ENCODE assay signal across 9 mouse cellular contexts in genomic region chr9:60756866-60757740, GRCm38 (mm10). TPM values are rescaled to one million over a fixed set of nuclear protein-coding genes. Genes with fewer than 3 reads are reported as not detected.
DNase-seq lines count a peak whose midpoint lies in the region; ATAC-seq and TF ChIP-seq lines count a peak whose summit lies in the region.
"Had no signal": no experiment of that assay in that cellular context is flagged by ENCODE, and none has a peak within 500 bp of the region (broad histone marks: within the 10 kb centered on the region; RNA-seq: fewer than 3 reads in every experiment).

No protein-coding gene starts in this region.

- TF ChIP-seq CTCF in kidney, postnatal 0 days (IDR thresholded peaks at IDR 0.05; ENCODE audit: low read depth) = no peak
- TF ChIP-seq CTCF in heart, adult 2 months (IDR thresholded peaks at IDR 0.05) = no peak

- intact Hi-C loops in heart, adult 2 months (cut with DNase I) = loop anchor here (1.0 to 2.0 kb wide), 2 partner anchors 38 to 101 kb away; partner anchors contain the start of gene Uaca

- H3K36me3 ChIP-seq in kidney, postnatal 0 days (ENCODE audit: insufficient read depth, low read length) = no peaks in the 10 kb centered on the region
- H3K36me3 ChIP-seq in heart, adult 2 months (ENCODE audit: control insufficient read depth, insufficient read depth, low read length) = no peaks in the 10 kb centered on the region
- no peaks in the 10 kb centered on the region for H3K36me3 ChIP-seq in heart, embryonic 13.5 days
- H3K36me3 ChIP-seq: neural tube, embryonic 12.5 days had no signal

- H3K9ac ChIP-seq in kidney, postnatal 0 days (ENCODE audit: low read depth, low read length) = no peak overlapping the region
- no peak overlapping the region for H3K9ac ChIP-seq in heart, adult 2 months (ENCODE audit: low read depth, low read length)
- H3K9ac ChIP-seq in heart, embryonic 13.5 days = 0 out of 2 replicates have a peak overlapping the region, but pooled peaks have one; percentile 42
- H3K9ac ChIP-seq: neural tube, embryonic 12.5 days had no signal

- no peaks in the 10 kb centered on the region; the same call in 1 of the 2 replicates for H3K4me1 ChIP-seq in kidney, postnatal 0 days (replicated peaks; ENCODE audit: insufficient read depth, low read length)
- peaks cover 13% of the 10 kb centered on the region for H3K4me1 ChIP-seq in heart, adult 2 months (ENCODE audit: control insufficient read depth, insufficient read depth, low read length)
- peaks cover 36% of the 10 kb centered on the region for H3K4me1 ChIP-seq in heart, embryonic 13.5 days

- no peaks in the 10 kb centered on the region for H3K79me2 ChIP-seq in heart, adult 2 months (replicated peaks; ENCODE audit: control insufficient read depth, insufficient read depth, low read length)

- H3K4me2 ChIP-seq in kidney, postnatal 0 days (ENCODE audit: low read length) = no peak overlapping the region
- H3K4me2 ChIP-seq in heart, embryonic 13.5 days = peak overlapping the region; percentile 18
- H3K4me2 ChIP-seq: neural tube, embryonic 12.5 days had no signal

- ATAC-seq in kidney, postnatal 0 days (replicated peaks; ENCODE audit: low FRiP score, low read depth) = no peak
- ATAC-seq in heart, embryonic 13.5 days (ENCODE audit: extremely low read depth, insufficient number of reproducible peaks, low FRiP score, low TSS enrichment) = no peak

- no peak for TF ChIP-seq EP300 in heart, adult 2 months (IDR thresholded peaks at IDR 0.05; ENCODE audit: insufficient read depth, low read depth, low read length)

- 68% methylated on average over 15 of the region's 15 CpGs for WGBS in kidney, postnatal 0 days
- WGBS in heart, adult 2 months = 69% methylated on average over 15 of the region's 15 CpGs
- 52% methylated on average over 15 of the region's 15 CpGs for WGBS in heart, embryonic 13.5 days

- DNase-seq in kidney, postnatal 0 days (ENCODE audit: low spot score) = no peak
- no peak for DNase-seq in kidney, postnatal 14 days
- peak; percentile 51 to 60 for DNase-seq in heart, adult 2 months
- DNase-seq in lung, postnatal 10 days = peak; percentile 51
- no peak for DNase-seq in layer of hippocampus, adult 9-11 months
- no peak for DNase-seq in layer of hippocampus, postnatal 25 days (ENCODE audit: extremely low spot score in 1 of 2, low spot score in 1 of 2)

- H3K9me3 ChIP-seq in kidney, postnatal 0 days (replicated peaks; ENCODE audit: low read length) = no peaks in the 10 kb centered on the region
- H3K9me3 ChIP-seq in heart, embryonic 13.5 days = 0 out of 2 replicates have a peak, but pooled peaks cover 2% of the 10 kb centered on the region
- H3K9me3 ChIP-seq: neural tube, embryonic 12.5 days had no signal

- no peaks in the 10 kb centered on the region for H3K27me3 ChIP-seq in kidney, postnatal 0 days (ENCODE audit: insufficient read depth, low read length)
- no peaks in the 10 kb centered on the region for H3K27me3 ChIP-seq in heart, adult 2 months (ENCODE audit: control insufficient read depth, insufficient read depth, low read length)
- no peaks in the 10 kb centered on the region for H3K27me3 ChIP-seq in heart, embryonic 13.5 days (replicated peaks)
- H3K27me3 ChIP-seq: neural tube, embryonic 12.5 days had no signal

- no peak for TF ChIP-seq POLR2A in heart, adult 2 months (IDR thresholded peaks at IDR 0.05; ENCODE audit: insufficient read depth, low read depth, low read length)

- peak overlapping the region; percentile 51 for H3K27ac ChIP-seq in kidney, postnatal 0 days
- H3K27ac ChIP-seq in heart, adult 2 months = peak overlapping the region; percentile 56
- H3K27ac ChIP-seq in heart, embryonic 13.5 days (replicated peaks) = peak overlapping the region; percentile 86
- H3K27ac ChIP-seq: neural tube, embryonic 12.5 days had no signal

- H3K4me3 ChIP-seq in kidney, postnatal 0 days (replicated peaks; ENCODE audit: low read depth, low read length) = no peak overlapping the region
- no peak overlapping the region for H3K4me3 ChIP-seq in heart, adult 2 months
- no peak overlapping the region for H3K4me3 ChIP-seq in heart, embryonic 13.5 days
- H3K4me3 ChIP-seq: neural tube, embryonic 12.5 days had no signal

RNA-seq across cellular contexts. Expression of gene Uaca, which starts 37.2 kb away (rescaled TPM):
- 26.9 and 30.5 TPM in 2 replicates for polyA plus RNA-seq in kidney, postnatal 0 days (2015; fragmentation: Nextera tagmentation; extraction: Ambion mirVana)
- total RNA-seq in heart, adult 2 months (2021) = 10 to 100 TPM; 42.7 to 53.5 TPM
- polyA plus RNA-seq in heart, adult 2 months (2012; rRNA removed) = 10.6 and 14.8 TPM in 2 replicates
- polyA plus RNA-seq in heart, embryonic 13.5 days (2015; fragmentation: Nextera tagmentation; extraction: Ambion mirVana) = 25.8 and 27.3 TPM in 2 replicates
- total RNA-seq in layer of hippocampus, postnatal 25 days (2021) = 1 to 10 TPM; 6.6 to 8.6 TPM

RNA-seq across cellular contexts. Expression of gene Larp6, which starts 44.3 kb away (rescaled TPM):
- 2.1 and 2.4 TPM in 2 replicates for polyA plus RNA-seq in kidney, postnatal 0 days (2015; fragmentation: Nextera tagmentation; extraction: Ambion mirVana)
- total RNA-seq in heart, adult 2 months (2021) = 1 to 10 TPM; 1.7 to 1.9 TPM
- 0.94 and 1.5 TPM in 2 replicates for polyA plus RNA-seq in heart, adult 2 months (2012; rRNA removed)
- polyA plus RNA-seq in heart, embryonic 13.5 days (2015; fragmentation: Nextera tagmentation; extraction: Ambion mirVana) = 0.69 and 0.94 TPM in 2 replicates
- 10 to 100 TPM; 36.2 to 38.6 TPM for total RNA-seq in layer of hippocampus, postnatal 25 days (2021)
- total RNA-seq: megakaryocyte, adult 5-6 weeks had no signal

Comparison
In these comparisons a context has a peak if more than half of its experiments do, and no peak if none do; other contexts are left out.
1. DNase-seq: peak in heart, adult 2 months (2 of 2) and lung, postnatal 10 days (single experiment); none in kidney, postnatal 0 days (single experiment), kidney, postnatal 14 days (single experiment), layer of hippocampus, adult 9-11 months (single experiment) and layer of hippocampus, postnatal 25 days (0 of 2).
2. Peak in every context shown above with its lines, with median percentiles within 50 percentile points of each other: H3K27ac ChIP-seq.